Mouse (Mus musculus) thymus, adult 2 months (tissue): ENCODE data around the gene Stra6.

Experiments
- CTCF ChIP-seq: fragments of 200-500 bp; IDR thresholded peaks from 2 replicates; pipeline ENCODE4 v1.5.1; 2012; ENCODE audit warnings: mild to moderate bottlenecking, control low read depth, low read length, moderate library complexity, borderline replicate concordance; ENCODE audit not compliant: control insufficient read depth, poor library complexity, insufficient read depth; ENCODE audit errors: extremely low read depth
- POLR2A ChIP-seq: fragments of 200-500 bp; IDR thresholded peaks from 2 replicates; pipeline ENCODE4 v1.6.1; 2012; ENCODE audit warnings: mild to moderate bottlenecking, low read length, control low read depth, moderate library complexity; ENCODE audit not compliant: control insufficient read depth, poor library complexity, insufficient read depth; ENCODE audit errors: extremely low read depth

DNA sequence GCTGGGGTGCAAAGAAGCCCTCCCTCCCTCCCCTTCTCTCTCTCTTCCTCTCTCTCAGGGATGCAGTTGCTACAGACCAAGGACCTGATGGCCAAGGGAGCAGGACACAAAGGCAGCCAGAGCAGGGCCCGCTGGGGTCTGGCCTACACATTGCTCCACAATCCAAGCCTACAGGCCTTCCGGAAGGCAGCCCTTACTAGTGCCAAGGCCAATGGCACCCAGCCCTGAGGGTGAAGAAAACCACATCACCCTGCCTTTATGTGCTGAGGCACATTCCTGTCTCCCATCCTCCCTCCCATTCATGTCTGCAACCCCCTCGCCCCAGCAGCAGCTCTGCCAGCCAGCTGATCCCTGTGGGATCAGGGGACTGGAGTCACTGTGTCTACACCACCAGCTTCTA, 89.5 kb downstream of the Stra6 start:
- no peak for TF ChIP-seq POLR2A
- TF ChIP-seq CTCF: no peak
